Mouse (Mus musculus): Measurements from ENCODE around the gene Klk5. TPM values are rescaled to one million over a fixed set of nuclear protein-coding genes. Genes with fewer than 3 reads are reported as not detected.

Klk5 gene
- polyA plus RNA-seq, 1 experiment from 2014 or later, result 18.1 TPM

- Histone ChIP-seq H3K27me3 (no peaks in the 10 kb centered on the region), H3K4me3 (no peak overlapping the region), H3K9me3 (no peaks in the 10 kb centered on the region), H3K4me1 (no peaks in the 10 kb centered on the region), H3K36me3 (no peaks in the 10 kb centered on the region), H3K27ac (no peak overlapping the region), H3K9ac (no peak overlapping the region), H3K4me2 (no peak overlapping the region)
- 85% methylated on average over 8 of the region's 8 CpGs for WGBS
- ATAC-seq (ENCODE audit: insufficient number of reproducible peaks, low FRiP score, low TSS enrichment, low read depth), result no peak
These were observed 12.8 kb upstream of the Klk5 start for GRCm38 (mm10) chr7:43829006-43829405.

GRCm38 (mm10) chr7:43843801-43844200, 2.0 kb downstream of the Klk5 start:
- no peaks in the 10 kb centered on the region for H3K36me3 ChIP-seq
- ATAC-seq (ENCODE audit: insufficient number of reproducible peaks, low FRiP score, low TSS enrichment, low read depth), result no peak
- H3K27ac ChIP-seq, result no peak overlapping the region
- H3K27me3 ChIP-seq, result no peaks in the 10 kb centered on the region
- no peak overlapping the region for H3K9ac ChIP-seq
- WGBS, result 89% methylated on average over 4 of the region's 4 CpGs
- no peaks in the 10 kb centered on the region for H3K9me3 ChIP-seq
- H3K4me3 ChIP-seq, result no peak overlapping the region
- H3K4me2 ChIP-seq, result no peak overlapping the region
- H3K4me1 ChIP-seq, result no peaks in the 10 kb centered on the region

GRCm38 (mm10) chr7:43851616-43852015, 9.8 kb downstream of the Klk5 start:
- WGBS, result 85% methylated on average over 6 of the region's 6 CpGs
- ATAC-seq (ENCODE audit: insufficient number of reproducible peaks, low FRiP score, low TSS enrichment, low read depth), result no peak
- Histone ChIP-seq H3K27ac (no peak overlapping the region), H3K4me1 (no peaks in the 10 kb centered on the region), H3K9me3 (no peaks in the 10 kb centered on the region), H3K36me3 (no peaks in the 10 kb centered on the region), H3K4me3 (no peak overlapping the region), H3K9ac (no peak overlapping the region), H3K27me3 (no peaks in the 10 kb centered on the region), H3K4me2 (no peak overlapping the region)

- H3K36me3 ChIP-seq, result no peaks in the 10 kb centered on the region
- H3K4me2 ChIP-seq, result no peak overlapping the region
- H3K9me3 ChIP-seq, result no peaks in the 10 kb centered on the region
- no peak overlapping the region for H3K9ac ChIP-seq
- no peak overlapping the region for H3K4me3 ChIP-seq
- no peaks in the 10 kb centered on the region for H3K27me3 ChIP-seq
- 72% methylated on average over 9 of the region's 9 CpGs for WGBS
- H3K4me1 ChIP-seq, result no peaks in the 10 kb centered on the region
- H3K27ac ChIP-seq, result no peak overlapping the region
- ATAC-seq (ENCODE audit: insufficient number of reproducible peaks, low FRiP score, low TSS enrichment, low read depth), result no peak
These were observed 13.0 kb downstream of the Klk5 start for GRCm38 (mm10) chr7:43854642-43855380.

GRCm38 (mm10) chr7:43855709-43856108, 13.9 kb downstream of the Klk5 start:
- no peak overlapping the region for H3K4me3 ChIP-seq
- H3K27ac ChIP-seq, result no peak overlapping the region
- H3K9ac ChIP-seq, result no peak overlapping the region
- no peaks in the 10 kb centered on the region for H3K9me3 ChIP-seq
- H3K27me3 ChIP-seq, result no peaks in the 10 kb centered on the region
- H3K4me2 ChIP-seq, result no peak overlapping the region
- no peaks in the 10 kb centered on the region for H3K4me1 ChIP-seq
- H3K36me3 ChIP-seq, result no peaks in the 10 kb centered on the region
- ATAC-seq (ENCODE audit: insufficient number of reproducible peaks, low FRiP score, low TSS enrichment, low read depth), result no peak
- 66% methylated on average over 3 of the region's 3 CpGs for WGBS

GRCm38 (mm10) chr7:43856307-43856706, 14.5 kb downstream of the Klk5 start:
- Histone ChIP-seq H3K36me3 (no peaks in the 10 kb centered on the region), H3K27me3 (no peaks in the 10 kb centered on the region), H3K9ac (no peak overlapping the region), H3K9me3 (no peaks in the 10 kb centered on the region), H3K4me2 (no peak overlapping the region), H3K4me1 (no peaks in the 10 kb centered on the region), H3K4me3 (no peak overlapping the region), H3K27ac (no peak overlapping the region)
- 79% methylated on average over 7 of the region's 7 CpGs for WGBS
- ATAC-seq (ENCODE audit: insufficient number of reproducible peaks, low FRiP score, low TSS enrichment, low read depth), result no peak

- ATAC-seq (ENCODE audit: insufficient number of reproducible peaks, low FRiP score, low TSS enrichment, low read depth), result no peak
- Histone ChIP-seq H3K4me2 (no peak overlapping the region), H3K4me1 (no peaks in the 10 kb centered on the region), H3K9ac (no peak overlapping the region), H3K9me3 (no peaks in the 10 kb centered on the region), H3K27ac (no peak overlapping the region), H3K36me3 (no peaks in the 10 kb centered on the region), H3K27me3 (no peaks in the 10 kb centered on the region), H3K4me3 (no peak overlapping the region)
- 89% methylated on average over 12 of the region's 12 CpGs for WGBS
These were observed 15.7 kb downstream of the Klk5 start for GRCm38 (mm10) chr7:43857501-43857900.

- Histone ChIP-seq H3K4me1 (no peaks in the 10 kb centered on the region), H3K27ac (no peak overlapping the region), H3K4me2 (no peak overlapping the region), H3K27me3 (no peaks in the 10 kb centered on the region), H3K9ac (no peak overlapping the region), H3K9me3 (no peaks in the 10 kb centered on the region), H3K36me3 (no peaks in the 10 kb centered on the region), H3K4me3 (no peak overlapping the region)
- no peak for ATAC-seq (ENCODE audit: insufficient number of reproducible peaks, low FRiP score, low TSS enrichment, low read depth)
- 78% methylated on average over 8 of the region's 8 CpGs for WGBS
These were observed 18.6 kb downstream of the Klk5 start for GRCm38 (mm10) chr7:43860411-43860810.

GRCm38 (mm10) chr7:43873237-43873636, 31.5 kb downstream of the Klk5 start:
- Histone ChIP-seq H3K4me2 (no peak overlapping the region), H3K9ac (no peak overlapping the region), H3K4me1 (peaks cover 3% of the 10 kb centered on the region; the same call in 1 of the 2 replicates), H3K4me3 (no peak overlapping the region), H3K9me3 (no peaks in the 10 kb centered on the region), H3K27me3 (0 out of 2 replicates have a peak, but pooled peaks cover 3% of the 10 kb centered on the region), H3K36me3 (no peaks in the 10 kb centered on the region), H3K27ac (no peak overlapping the region)
- 6% methylated on average over 10 of the region's 10 CpGs for WGBS
- ATAC-seq (ENCODE audit: insufficient number of reproducible peaks, low FRiP score, low TSS enrichment, low read depth), result no peak

- ATAC-seq (ENCODE audit: insufficient number of reproducible peaks, low FRiP score, low TSS enrichment, low read depth), result no peak
- Histone ChIP-seq H3K9ac (no peak overlapping the region), H3K4me2 (no peak overlapping the region), H3K4me3 (no peak overlapping the region), H3K36me3 (no peaks in the 10 kb centered on the region), H3K27ac (no peak overlapping the region), H3K4me1 (peaks cover 3% of the 10 kb centered on the region; the same call in 1 of the 2 replicates), H3K9me3 (no peaks in the 10 kb centered on the region), H3K27me3 (0 out of 2 replicates have a peak, but pooled peaks cover 3% of the 10 kb centered on the region)
- 68% methylated on average over 3 of the region's 3 CpGs for WGBS
These were observed 31.9 kb downstream of the Klk5 start for GRCm38 (mm10) chr7:43873674-43874073.

GRCm38 (mm10) chr7:43874868-43875375, 33.2 kb downstream of the Klk5 start:
- ATAC-seq (ENCODE audit: insufficient number of reproducible peaks, low FRiP score, low TSS enrichment, low read depth), result peak; percentile 45; the same call in 1 of the 2 replicates
- no peak overlapping the region for H3K27ac ChIP-seq
- no peak overlapping the region for H3K4me3 ChIP-seq
- H3K4me1 ChIP-seq, result peaks cover 3% of the 10 kb centered on the region; the same call in 1 of the 2 replicates
- H3K9me3 ChIP-seq, result no peaks in the 10 kb centered on the region
- no peak overlapping the region for H3K4me2 ChIP-seq
- WGBS, result 35% methylated on average over 6 of the region's 6 CpGs
- 0 out of 2 replicates have a peak, but pooled peaks cover 3% of the 10 kb centered on the region for H3K27me3 ChIP-seq
- no peaks in the 10 kb centered on the region for H3K36me3 ChIP-seq
- H3K9ac ChIP-seq, result no peak overlapping the region

GRCm38 (mm10) chr7:43876444-43876843, 34.7 kb downstream of the Klk5 start:
- WGBS, result 69% methylated on average over 4 of the region's 4 CpGs
- Histone ChIP-seq H3K4me2 (no peak overlapping the region), H3K4me1 (peaks cover 6% of the 10 kb centered on the region; the same call in 1 of the 2 replicates), H3K4me3 (no peak overlapping the region), H3K27ac (peak overlapping the region; percentile 35), H3K36me3 (no peaks in the 10 kb centered on the region), H3K27me3 (no peaks in the 10 kb centered on the region), H3K9me3 (no peaks in the 10 kb centered on the region), H3K9ac (no peak overlapping the region)
- ATAC-seq (ENCODE audit: insufficient number of reproducible peaks, low FRiP score, low TSS enrichment, low read depth), result peak; percentile 46; the same call in 1 of the 2 replicates

Measured in limb, embryonic 15.5 days (tissue).